Mouse (Mus musculus) intestine, embryonic 15.5 days (tissue): Measurements from ENCODE around the gene Lcn2. TPM values are rescaled to one million over a fixed set of nuclear protein-coding genes. Genes with fewer than 3 reads are reported as not detected.

Source experiments
- ATAC-seq: fragments of 200-750 bp; cut with Nextera tagmentation; 2 replicates; pipeline ENCODE4 v1.8.0; 2017; ENCODE audit warnings: moderate TSS enrichment, moderate library complexity
- H3K27ac ChIP-seq: fragments of 300-500 bp; sonication (generic); 2 replicates; pipeline ENCODE4 v1.5.1; 2015; ENCODE audit warnings: mild to moderate bottlenecking, inconsistent platforms
- H3K27me3 ChIP-seq: fragments of 300-500 bp; sonication (generic); replicated peaks from 2 replicates; pipeline ENCODE4 v1.6.1; 2015; ENCODE audit warnings: inconsistent platforms
- H3K36me3 ChIP-seq: fragments of 300-500 bp; sonication (generic); 2 replicates; pipeline ENCODE4 v1.6.1; 2015; ENCODE audit warnings: inconsistent platforms
- H3K4me1 ChIP-seq: fragments of 300-500 bp; sonication (generic); replicated peaks from 2 replicates; pipeline ENCODE4 v1.6.1; 2015; ENCODE audit warnings: inconsistent platforms
- H3K4me2 ChIP-seq: fragments of 300-500 bp; sonication (generic); replicated peaks from 2 replicates; pipeline ENCODE4 v1.6.1; 2015; ENCODE audit warnings: mild to moderate bottlenecking, inconsistent platforms
- H3K4me3 ChIP-seq: fragments of 300-500 bp; sonication (generic); replicated peaks from 2 replicates; pipeline ENCODE4 v1.5.1; 2015; ENCODE audit warnings: inconsistent platforms
- H3K9ac ChIP-seq: fragments of 300-500 bp; sonication (generic); 2 replicates; pipeline ENCODE4 v1.6.1; 2015; ENCODE audit warnings: inconsistent platforms
- H3K9me3 ChIP-seq: fragments of 300-500 bp; sonication (generic); 2 replicates; pipeline ENCODE4 v1.6.1; 2016; ENCODE audit warnings: inconsistent platforms
- WGBS: fragments of 180-500 bp; shearing (Covaris S2); methylation state at CpG from one replicate; pipeline ENCODE4 v1.1.7; 2015; 5-methylcytosine and 5-hydroxymethylcytosine counted together
- polyA plus RNA-seq: library from polyadenylated mRNA; unstranded; fragments of >200 nt; fragmentation: Nextera tagmentation; extraction: Ambion mirVana; gene quantifications from 2 replicates; pipeline ENCODE4 v1.2.1, GENCODE M21; 2015

The Lcn2 gene
- polyA plus RNA-seq, 1 experiment from 2014 or later, result 1.8 TPM

DNA sequence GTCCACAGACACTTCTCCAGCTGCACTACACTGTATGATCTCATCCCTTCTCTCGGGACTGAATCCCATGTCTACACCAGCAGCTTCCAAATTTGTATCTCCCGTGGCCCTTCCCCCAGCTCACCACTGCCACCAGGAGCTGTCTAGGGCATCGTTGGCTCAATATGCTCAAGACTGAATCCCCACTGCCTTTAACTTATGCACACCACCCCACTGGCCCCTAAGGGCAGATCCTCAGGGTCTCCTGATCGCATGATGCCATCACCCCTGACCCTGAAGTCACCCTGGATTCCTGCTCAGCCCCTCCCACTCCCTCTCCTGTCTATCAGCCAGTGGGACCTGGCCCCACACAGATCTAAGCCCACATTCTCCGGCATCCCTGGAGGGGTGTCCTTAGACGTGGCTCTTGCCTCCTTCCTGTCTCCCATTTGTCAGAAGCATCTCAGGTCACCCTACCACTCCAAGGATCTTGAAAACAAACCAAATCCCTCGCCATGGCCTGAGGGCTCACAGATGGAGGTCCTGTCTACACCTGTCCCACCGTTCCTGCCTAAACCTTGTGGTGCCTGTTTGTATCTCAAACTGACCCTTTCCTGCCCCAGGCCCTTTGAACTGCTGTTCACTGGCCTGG is 38.3 kb downstream of the Lcn2 start:
- WGBS, result 54% methylated on average over 8 of the region's 8 CpGs
- Histone ChIP-seq H3K27ac (no peak overlapping the region), H3K4me2 (no peak overlapping the region), H3K27me3 (no peaks in the 10 kb centered on the region), H3K9ac (no peak overlapping the region), H3K36me3 (no peaks in the 10 kb centered on the region), H3K4me3 (no peak overlapping the region), H3K9me3 (no peaks in the 10 kb centered on the region), H3K4me1 (peaks cover 27% of the 10 kb centered on the region)
- ATAC-seq, result no peak

DNA sequence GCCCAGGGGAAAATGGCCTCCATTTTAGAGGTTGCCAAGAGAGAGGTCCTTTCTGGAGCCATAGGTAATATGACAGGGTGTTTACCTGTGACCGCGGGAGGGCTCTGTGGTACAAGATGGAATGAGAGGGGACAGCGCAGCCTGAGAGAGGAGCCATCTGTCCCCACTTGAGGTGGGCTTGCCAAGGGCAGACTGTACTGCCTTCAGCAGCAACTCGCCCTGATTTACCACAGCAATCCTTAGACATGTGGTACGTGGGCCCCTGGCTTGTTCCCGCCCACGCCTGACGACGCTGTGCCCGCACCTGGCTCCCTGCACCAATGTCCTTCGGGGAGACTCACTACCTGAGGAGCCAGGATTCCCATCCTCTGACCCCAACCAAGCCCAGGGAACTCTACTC is 39.7 kb downstream of the Lcn2 start:
- WGBS, result 83% methylated on average over 11 of the region's 11 CpGs
- Histone ChIP-seq H3K9ac (no peak overlapping the region), H3K9me3 (no peaks in the 10 kb centered on the region), H3K4me2 (no peak overlapping the region), H3K27ac (no peak overlapping the region), H3K4me3 (no peak overlapping the region), H3K27me3 (no peaks in the 10 kb centered on the region), H3K36me3 (no peaks in the 10 kb centered on the region), H3K4me1 (peaks cover 27% of the 10 kb centered on the region)
- ATAC-seq, result no peak

DNA sequence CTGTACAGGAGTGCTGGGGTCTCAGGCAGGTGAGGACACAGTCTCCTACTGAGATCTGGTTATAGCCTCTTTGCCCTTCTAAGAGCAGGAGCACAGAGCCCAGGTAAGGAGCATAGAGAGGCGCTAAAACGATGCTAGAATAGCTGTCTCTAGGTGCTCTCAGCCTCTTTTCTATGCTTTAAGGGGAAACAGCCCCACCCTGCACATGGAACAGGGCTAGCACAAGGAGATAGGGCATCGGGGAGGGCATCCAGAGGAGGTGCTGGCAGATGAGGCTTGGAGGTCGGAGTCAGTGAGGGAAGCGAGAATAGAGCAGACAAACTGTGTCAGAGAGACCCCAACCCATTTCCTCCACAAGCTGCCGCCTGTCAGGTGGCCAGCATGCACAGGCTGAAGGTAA is 41.0 kb downstream of the Lcn2 start:
- ATAC-seq, result no peak
- no peak overlapping the region for H3K27ac ChIP-seq
- H3K36me3 ChIP-seq, result no peaks in the 10 kb centered on the region
- H3K9me3 ChIP-seq, result no peaks in the 10 kb centered on the region
- 79% methylated on average over 6 of the region's 6 CpGs for WGBS
- no peak overlapping the region for H3K4me3 ChIP-seq
- H3K9ac ChIP-seq, result no peak overlapping the region
- peaks cover 23% of the 10 kb centered on the region for H3K4me1 ChIP-seq
- H3K27me3 ChIP-seq, result no peaks in the 10 kb centered on the region
- H3K4me2 ChIP-seq, result no peak overlapping the region

DNA sequence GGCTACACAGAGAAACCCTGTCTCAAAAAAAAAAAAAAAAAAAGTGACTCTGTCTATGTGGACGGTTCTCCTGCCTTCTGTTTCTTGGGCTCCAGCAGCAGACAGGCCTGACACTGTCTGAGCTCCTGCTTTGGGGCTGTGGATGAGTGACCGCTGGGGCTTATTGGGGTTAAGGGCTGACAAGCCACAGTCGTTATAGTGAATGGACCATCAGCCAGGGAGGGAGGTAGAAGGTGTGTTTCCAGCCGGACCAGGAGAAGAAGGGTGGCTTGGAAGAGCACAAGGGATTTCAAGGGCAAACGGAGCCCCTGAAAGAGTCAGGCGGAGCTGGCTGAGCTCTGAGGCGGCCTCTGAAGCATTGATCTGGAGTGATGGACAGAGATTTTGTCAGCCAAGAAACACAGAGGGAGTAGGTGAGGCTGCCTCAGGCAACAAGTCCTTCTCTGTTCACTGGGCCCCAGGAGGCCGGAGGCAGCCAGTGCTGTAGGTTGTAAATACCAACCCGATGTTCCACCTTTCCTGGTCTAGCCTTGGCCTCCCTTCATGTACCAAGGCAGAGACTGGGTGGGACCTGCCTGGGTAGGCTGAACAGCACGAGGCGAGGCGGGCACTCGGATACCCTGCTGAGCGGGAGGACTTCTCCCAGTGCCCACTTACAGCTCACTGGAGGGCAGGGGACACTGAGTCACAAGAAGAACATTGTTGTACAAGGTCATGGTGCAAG is 43.3 kb downstream of the Lcn2 start:
- 80% methylated on average over 14 of the region's 14 CpGs for WGBS
- H3K36me3 ChIP-seq, result no peaks in the 10 kb centered on the region
- ATAC-seq, result no peak

DNA sequence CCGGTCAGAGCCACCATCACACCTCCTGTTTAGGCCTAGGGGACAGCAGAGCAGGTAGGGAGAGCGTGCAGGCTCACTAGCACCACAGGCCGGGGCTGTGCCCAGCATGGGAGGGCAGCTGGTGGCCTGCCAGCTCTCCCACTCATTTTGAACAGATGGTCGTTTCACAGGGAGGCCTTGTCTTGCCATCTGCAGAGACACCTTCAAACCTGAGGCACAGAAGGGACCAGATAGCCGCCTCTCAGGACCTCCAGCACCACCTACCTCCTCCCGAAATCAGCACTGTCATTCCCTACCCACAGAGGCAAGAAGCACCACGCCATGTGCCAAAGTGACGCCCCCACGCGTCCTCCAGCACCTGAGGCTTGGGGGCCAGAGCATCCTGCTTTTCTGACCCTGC is 44.0 kb downstream of the Lcn2 start:
- H3K4me1 ChIP-seq, result 0 out of 2 replicates have a peak, but pooled peaks cover 4% of the 10 kb centered on the region
- no peaks in the 10 kb centered on the region for H3K27me3 ChIP-seq
- H3K36me3 ChIP-seq, result no peaks in the 10 kb centered on the region
- no peak overlapping the region for H3K9ac ChIP-seq
- ATAC-seq, result no peak
- H3K27ac ChIP-seq, result no peak overlapping the region
- H3K4me2 ChIP-seq, result no peak overlapping the region
- H3K4me3 ChIP-seq, result no peak overlapping the region
- no peaks in the 10 kb centered on the region for H3K9me3 ChIP-seq
- 83% methylated on average over 10 of the region's 10 CpGs for WGBS

More for the DNA sequence above, 43.3 kb downstream of the Lcn2 start:
- no peak overlapping the region for H3K4me3 ChIP-seq
- H3K4me1 ChIP-seq, result 0 out of 2 replicates have a peak, but pooled peaks cover 7% of the 10 kb centered on the region
- H3K9me3 ChIP-seq, result no peaks in the 10 kb centered on the region
- no peak overlapping the region for H3K4me2 ChIP-seq
- H3K27ac ChIP-seq, result no peak overlapping the region
- H3K27me3 ChIP-seq, result no peaks in the 10 kb centered on the region
- no peak overlapping the region for H3K9ac ChIP-seq

DNA sequence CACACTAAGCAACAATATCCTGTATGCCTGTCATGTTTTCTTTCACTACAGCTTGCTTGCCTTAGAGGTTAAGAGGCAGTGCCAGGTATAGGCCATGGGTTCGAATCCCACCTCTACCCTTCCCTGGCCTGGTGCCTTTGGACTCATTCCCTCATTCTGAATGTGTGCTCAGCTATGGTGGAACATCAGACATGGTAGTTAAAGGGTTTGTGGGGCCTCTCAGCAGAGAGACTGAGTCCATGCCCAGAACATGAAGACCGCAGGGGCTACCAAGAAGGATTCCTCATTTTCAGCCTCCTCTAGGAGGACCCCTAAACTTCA is 44.7 kb downstream of the Lcn2 start:
- Histone ChIP-seq H3K27me3 (no peaks in the 10 kb centered on the region), H3K27ac (no peak overlapping the region), H3K4me3 (no peak overlapping the region), H3K4me1 (0 out of 2 replicates have a peak, but pooled peaks cover 4% of the 10 kb centered on the region), H3K4me2 (no peak overlapping the region), H3K9me3 (no peaks in the 10 kb centered on the region), H3K36me3 (no peaks in the 10 kb centered on the region), H3K9ac (no peak overlapping the region)
- 98% methylated on average over 2 of the region's 2 CpGs for WGBS
- ATAC-seq, result no peak

DNA sequence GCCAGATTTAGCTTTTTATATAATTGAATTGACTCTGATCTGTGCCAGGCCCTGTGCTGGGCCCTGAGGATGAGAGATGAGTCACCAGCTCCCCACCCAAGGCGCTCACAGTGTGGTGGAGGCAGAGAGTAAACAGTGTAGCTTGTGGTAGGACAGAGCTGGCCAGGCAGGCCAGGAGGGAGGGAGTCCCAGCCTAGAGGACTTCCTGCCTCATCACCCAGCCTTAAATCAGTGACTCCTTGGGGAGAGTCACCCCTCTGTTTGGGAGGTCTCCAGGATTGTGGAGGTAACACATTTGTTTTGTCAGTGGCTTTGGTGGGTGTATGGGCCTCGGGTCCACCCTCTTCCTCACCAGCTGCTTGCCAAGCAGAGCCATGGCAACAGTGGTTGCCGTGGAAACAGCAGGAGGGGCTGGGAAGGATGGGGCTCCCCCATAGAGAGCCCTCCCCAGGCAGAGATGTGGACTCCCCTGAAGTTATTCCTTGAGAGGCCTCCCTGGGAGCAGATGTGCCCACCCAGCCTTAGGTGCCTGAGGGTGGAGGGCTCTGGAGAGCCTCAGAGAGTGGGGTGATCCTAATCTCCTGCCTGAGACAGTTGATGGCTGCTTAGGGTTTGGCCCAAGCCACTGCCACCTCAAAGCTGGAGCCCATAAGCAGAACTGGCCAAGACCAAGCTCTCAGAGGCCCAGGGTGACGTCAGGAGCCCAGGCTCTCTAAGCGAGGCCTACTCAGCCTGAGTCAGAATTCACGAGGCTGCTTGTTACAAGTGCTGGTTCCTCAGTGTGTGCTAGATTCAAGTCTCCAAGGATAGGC is 45.3 kb downstream of the Lcn2 start:
- no peaks in the 10 kb centered on the region for H3K27me3 ChIP-seq
- H3K9ac ChIP-seq, result no peak overlapping the region
- WGBS, result 71% methylated on average over 6 of the region's 6 CpGs
- H3K9me3 ChIP-seq, result no peaks in the 10 kb centered on the region
- no peak overlapping the region for H3K4me3 ChIP-seq
- ATAC-seq, result peak; percentile 54; the same call in 1 of the 2 replicates
- no peak overlapping the region for H3K4me2 ChIP-seq
- 0 out of 2 replicates have a peak, but pooled peaks cover 4% of the 10 kb centered on the region for H3K4me1 ChIP-seq
- no peak overlapping the region for H3K27ac ChIP-seq
- 0 out of 2 replicates have a peak, but pooled peaks cover under 1% of the 10 kb centered on the region for H3K36me3 ChIP-seq

DNA sequence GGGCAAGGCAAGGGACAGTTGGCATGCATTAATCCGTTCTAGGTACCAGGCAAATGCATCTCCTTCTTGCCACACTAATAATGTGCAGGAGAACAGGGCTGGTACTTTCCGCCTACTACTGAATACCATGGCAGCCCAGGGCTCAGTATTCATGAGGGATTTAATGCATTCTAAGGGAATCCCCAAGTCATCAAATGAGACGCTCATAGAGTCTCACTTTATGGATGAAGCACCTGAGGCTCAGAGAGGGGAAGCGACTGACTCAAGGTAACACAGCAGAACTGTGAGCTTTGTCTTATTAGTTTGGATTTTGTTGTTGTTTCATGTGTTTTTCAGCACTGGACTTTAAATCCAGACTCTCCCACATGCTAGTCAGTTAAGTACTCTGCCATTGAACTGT is 46.0 kb downstream of the Lcn2 start:
- H3K9ac ChIP-seq, result no peak overlapping the region
- no peak for ATAC-seq
- 0 out of 2 replicates have a peak, but pooled peaks cover 3% of the 10 kb centered on the region for H3K36me3 ChIP-seq
- no peak overlapping the region for H3K4me3 ChIP-seq
- H3K4me1 ChIP-seq, result 0 out of 2 replicates have a peak, but pooled peaks cover 4% of the 10 kb centered on the region
- no peak overlapping the region for H3K27ac ChIP-seq
- WGBS, result 91% methylated on average over 4 of the region's 4 CpGs
- H3K27me3 ChIP-seq, result no peaks in the 10 kb centered on the region
- H3K9me3 ChIP-seq, result no peaks in the 10 kb centered on the region
- H3K4me2 ChIP-seq, result no peak overlapping the region

DNA sequence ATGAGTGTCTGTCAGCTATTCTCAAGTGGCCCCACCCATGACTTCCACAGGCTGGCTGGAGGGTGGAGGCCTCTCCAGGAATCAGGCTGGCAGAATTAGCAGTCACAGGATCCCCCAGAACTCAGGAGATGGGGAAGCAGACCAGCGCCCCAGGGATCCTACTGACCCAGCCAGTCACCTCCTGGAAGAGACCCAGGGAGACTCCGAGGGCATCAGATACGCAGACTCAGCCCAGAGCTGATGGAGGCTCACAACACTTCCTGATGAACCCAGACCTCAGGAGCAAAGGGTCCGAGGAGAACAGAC is 46.5 kb downstream of the Lcn2 start:
- no peak overlapping the region for H3K9ac ChIP-seq
- 0 out of 2 replicates have a peak, but pooled peaks cover 4% of the 10 kb centered on the region for H3K4me1 ChIP-seq
- H3K36me3 ChIP-seq, result 0 out of 2 replicates have a peak, but pooled peaks cover 3% of the 10 kb centered on the region
- no peak overlapping the region for H3K27ac ChIP-seq
- ATAC-seq, result no peak
- H3K9me3 ChIP-seq, result no peaks in the 10 kb centered on the region
- 79% methylated on average over 4 of the region's 4 CpGs for WGBS
- no peak overlapping the region for H3K4me2 ChIP-seq
- no peaks in the 10 kb centered on the region for H3K27me3 ChIP-seq
- no peak overlapping the region for H3K4me3 ChIP-seq

DNA sequence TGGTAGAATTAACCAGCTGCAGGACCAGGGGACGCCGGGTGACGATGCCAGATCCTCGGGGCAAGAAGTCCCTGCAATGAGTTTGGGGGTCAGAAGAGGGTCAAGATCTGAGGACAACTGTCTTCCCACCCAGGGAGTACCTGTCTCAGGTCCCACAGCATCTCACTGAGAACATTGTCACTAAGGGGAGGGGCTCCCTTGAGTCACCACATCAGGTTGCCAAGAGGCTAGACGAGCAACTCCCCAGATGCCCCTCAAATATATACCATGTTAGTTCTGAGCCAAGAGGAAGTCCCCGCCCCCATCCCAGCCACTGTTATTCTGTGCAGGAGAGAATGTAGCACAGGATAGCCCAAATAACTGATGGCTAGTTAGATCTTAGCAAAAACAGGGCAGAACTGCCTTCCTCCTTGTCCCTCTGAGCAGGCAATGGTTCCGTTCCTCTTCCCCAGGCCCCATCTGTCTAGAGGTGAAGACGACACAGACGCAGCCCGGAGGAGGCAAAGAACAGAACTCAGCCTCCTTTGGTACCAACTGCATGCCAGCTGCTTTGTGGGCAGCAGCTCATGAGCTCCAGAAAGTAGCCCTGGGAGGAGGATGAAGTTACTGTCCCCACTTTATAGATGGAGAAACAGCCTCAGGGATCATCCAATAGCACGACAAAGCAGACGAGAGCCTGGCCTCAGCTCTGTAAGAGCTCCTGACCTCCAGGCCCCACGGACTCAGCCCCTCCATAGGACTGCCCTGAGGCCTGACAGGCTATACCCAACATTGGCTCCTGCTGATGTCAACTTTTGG is 47.0 kb downstream of the Lcn2 start:
- no peak for ATAC-seq
- WGBS, result 78% methylated on average over 13 of the region's 13 CpGs

DNA sequence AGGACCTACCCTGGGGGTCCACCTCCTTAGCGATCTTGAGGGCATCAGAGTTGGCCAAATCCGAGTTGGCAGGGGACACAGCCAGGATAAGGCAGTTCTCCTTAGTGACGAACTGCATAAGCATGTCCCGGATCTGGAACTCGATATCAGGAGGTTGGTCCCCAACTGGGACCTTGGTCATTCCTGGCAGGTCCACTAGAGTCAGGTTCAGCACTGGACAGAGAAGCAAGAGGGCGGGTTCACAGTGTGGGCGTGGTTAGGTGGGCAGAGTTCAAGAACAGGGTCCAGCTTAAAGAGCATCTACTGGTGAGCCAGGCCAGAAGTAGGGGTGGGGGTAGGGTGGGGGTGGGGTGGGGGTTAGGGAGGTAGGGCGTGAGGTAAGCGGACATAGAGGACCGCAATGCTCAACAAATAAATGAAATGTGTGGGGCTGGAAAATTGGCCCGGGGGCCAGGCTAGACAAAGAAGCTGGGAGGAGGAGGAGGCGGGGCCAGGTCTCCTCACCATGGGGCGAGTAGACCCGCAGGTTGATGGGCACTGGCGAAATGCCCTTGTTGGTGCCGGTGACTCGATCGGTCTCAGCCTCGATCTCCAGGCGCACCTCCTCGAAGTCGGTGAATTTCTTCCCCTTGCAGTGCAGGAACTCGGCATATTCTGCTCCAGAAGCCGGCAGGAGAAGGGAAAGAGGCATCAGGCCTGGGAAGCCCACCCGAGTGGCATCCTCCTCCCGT is 48.0 kb downstream of the Lcn2 start:
- Histone ChIP-seq H3K4me3 (no peak overlapping the region), H3K9me3 (no peaks in the 10 kb centered on the region), H3K36me3 (0 out of 2 replicates have a peak, but pooled peaks cover 3% of the 10 kb centered on the region), H3K4me1 (0 out of 2 replicates have a peak, but pooled peaks cover 4% of the 10 kb centered on the region), H3K27me3 (no peaks in the 10 kb centered on the region), H3K9ac (no peak overlapping the region), H3K27ac (no peak overlapping the region), H3K4me2 (no peak overlapping the region)
- WGBS, result 50% methylated on average over 26 of the region's 26 CpGs
- ATAC-seq, result no peak

More for the DNA sequence above, 47.0 kb downstream of the Lcn2 start:
- H3K4me1 ChIP-seq, result 0 out of 2 replicates have a peak, but pooled peaks cover 4% of the 10 kb centered on the region
- H3K9ac ChIP-seq, result no peak overlapping the region
- no peak overlapping the region for H3K27ac ChIP-seq
- no peaks in the 10 kb centered on the region for H3K27me3 ChIP-seq
- no peak overlapping the region for H3K4me2 ChIP-seq
- H3K9me3 ChIP-seq, result no peaks in the 10 kb centered on the region
- no peak overlapping the region for H3K4me3 ChIP-seq
- 0 out of 2 replicates have a peak, but pooled peaks cover 3% of the 10 kb centered on the region for H3K36me3 ChIP-seq
